Comparison of ENCODE assay signal across 14 mouse cellular contexts in genomic region chr14:55658011-55658410, GRCm38 (mm10). TPM values are rescaled to one million over a fixed set of nuclear protein-coding genes. Genes with fewer than 3 reads are reported as not detected.
A peak's percentile ranks its signal among the peaks of the same experiment; 100 is the strongest.
DNase-seq lines count a peak whose midpoint lies in the region; ATAC-seq and TF ChIP-seq lines count a peak whose summit lies in the region.
"Had no signal": no experiment of that assay in that cellular context is flagged by ENCODE, and none has a peak within 500 bp of the region (broad histone marks: within the 10 kb centered on the region; RNA-seq: fewer than 3 reads in every experiment).

No protein-coding gene starts in this region.

- H3K36me3 ChIP-seq in heart, embryonic 14.5 days (ENCODE audit: control insufficient read depth, insufficient read depth, low read length) = peaks cover 35% of the 10 kb centered on the region

- H3K27me3 ChIP-seq in heart, embryonic 14.5 days (ENCODE audit: control insufficient read depth, insufficient read depth, low read length) = no peaks in the 10 kb centered on the region
- H3K27me3 ChIP-seq: limb, embryonic 15.5 days; midbrain, embryonic 13.5 days had no signal

- peak overlapping the region; percentile 68 to 83 for H3K27ac ChIP-seq in heart, embryonic 14.5 days (replicated peaks in 1 of 2; ENCODE audit: control insufficient read depth in 1 of 2, insufficient read depth in 1 of 2, low read depth in 2 of 2, low read length in 2 of 2)
- no peak overlapping the region for H3K27ac ChIP-seq in left cerebral cortex, adult 2 months
- H3K27ac ChIP-seq: limb, embryonic 15.5 days; macrophage; midbrain, embryonic 13.5 days had no signal

- intact Hi-C loops in heart, postnatal 14 days (cut with DNase I) = loop anchor here (2.0 kb wide), 1 partner anchor 13 kb away; no protein-coding TSS in a partner anchor
- intact Hi-C loops in left cerebral cortex, adult 2 months (cut with DNase I) = no loop called here

- H3K4me1 ChIP-seq in heart, embryonic 14.5 days (ENCODE audit: control insufficient read depth in 2 of 2, insufficient read depth in 2 of 2, low read length in 2 of 2) = peaks cover 15 to 19% of the 10 kb centered on the region in 2 experiments; a peak in 3 of 4 replicates

- ATAC-seq in heart, embryonic 14.5 days (ENCODE audit: insufficient number of reproducible peaks, insufficient read depth, low FRiP score, low read depth) = no peak
- ATAC-seq: forebrain, embryonic 16.5 days; hindbrain, embryonic 16.5 days; midbrain, embryonic 13.5 days had no signal

- no peaks in the 10 kb centered on the region for H3K9me3 ChIP-seq in heart, embryonic 14.5 days (ENCODE audit: control insufficient read depth, low read length)
- H3K9me3 ChIP-seq: limb, embryonic 15.5 days; midbrain, embryonic 13.5 days had no signal

- 72% methylated on average over 5 of the region's 5 CpGs for WGBS in heart, embryonic 14.5 days

- H3K4me3 ChIP-seq in heart, embryonic 14.5 days (ENCODE audit: control insufficient read depth in 1 of 2, insufficient read depth in 1 of 2, low read depth in 1 of 2, low read length in 2 of 2) = no peak overlapping the region
- H3K4me3 ChIP-seq in left cerebral cortex, adult 2 months = no peak overlapping the region
- H3K4me3 ChIP-seq: limb, embryonic 15.5 days; midbrain, embryonic 13.5 days had no signal

- DNase-seq in heart, postnatal 14 days = no peak
- peak; percentile 88 for DNase-seq in adrenal gland, adult 2 months
- DNase-seq in adrenal gland, postnatal 25 days = peak; percentile 53
- DNase-seq in kidney, postnatal 25 days = peak; percentile 46 to 88
- DNase-seq in spleen, postnatal 14 days (ENCODE audit: low spot score in 2 of 2) = no peak
- DNase-seq in left cerebral cortex, adult 2 months (ENCODE audit: extremely low spot score in 1 of 2, low spot score in 2 of 2) = no peak
- DNase-seq: cerebellum, postnatal 14 days; lung, adult 18-20 months had no signal

- no peak overlapping the region for H3K4me2 ChIP-seq in heart, embryonic 14.5 days (ENCODE audit: low read length)
- H3K4me2 ChIP-seq: limb, embryonic 15.5 days; midbrain, embryonic 13.5 days had no signal

- no peak for TF ChIP-seq CTCF in left cerebral cortex, adult 2 months (IDR thresholded peaks at IDR 0.05)

- H3K9ac ChIP-seq in heart, embryonic 14.5 days (ENCODE audit: low read length) = no peak overlapping the region
- H3K9ac ChIP-seq: limb, embryonic 15.5 days; midbrain, embryonic 13.5 days had no signal

RNA-seq across cellular contexts. Expression of gene Mdp1, which starts 2.3 kb away (rescaled TPM):
- 99.2 and 100 TPM in 2 replicates for polyA plus RNA-seq in heart, embryonic 14.5 days (2014; fragmentation: Nextera tagmentation; extraction: Ambion mirVana)
- total RNA-seq in heart, postnatal 14 days (2021) = 10 to 100 TPM; 52.4 to 55.9 TPM
- 10 to 100 TPM; 57.9 to 58.2 TPM for total RNA-seq in adrenal gland, adult 2 months (2021)
- 13.8 and 17.9 TPM in 2 replicates for polyA plus RNA-seq in adrenal gland, adult 2 months (2012; rRNA removed)
- total RNA-seq in adrenal gland, postnatal 25 days (2021) = 73.5 and 88.6 TPM in 2 replicates
- 10 to 100 TPM; 40.6 to 41.6 TPM for total RNA-seq in left cerebral cortex, adult 2 months (2021)

RNA-seq across cellular contexts. Expression of gene Tssk4, which starts 8.0 kb away (rescaled TPM):
- 0.35 and 0.46 TPM in 2 replicates for polyA plus RNA-seq in heart, embryonic 14.5 days (2014; fragmentation: Nextera tagmentation; extraction: Ambion mirVana)
- under 1 TPM; 0.53 to 0.76 TPM for total RNA-seq in heart, postnatal 14 days (2021)
- total RNA-seq in adrenal gland, adult 2 months (2021) = 1 to 10 TPM; 1.2 to 1.5 TPM
- 0.52 and 0.59 TPM in 2 replicates for polyA plus RNA-seq in adrenal gland, adult 2 months (2012; rRNA removed)
- 2.6 and 2.9 TPM in 2 replicates for total RNA-seq in adrenal gland, postnatal 25 days (2021)
- total RNA-seq in left cerebral cortex, adult 2 months (2021) = 1 to 10 TPM in 1 of 2 experiments, under 1 TPM in 1; 0.91 to 1.2 TPM
- polyA plus RNA-seq: macrophage had no signal

RNA-seq across cellular contexts. Expression of gene Gmpr2, which starts 13.7 kb away (rescaled TPM):
- 40.6 and 40.9 TPM in 2 replicates for polyA plus RNA-seq in heart, embryonic 14.5 days (2014; fragmentation: Nextera tagmentation; extraction: Ambion mirVana)
- 10 to 100 TPM; 12.8 to 14.1 TPM for total RNA-seq in heart, postnatal 14 days (2021)
- 10 to 100 TPM; 23.1 to 28.5 TPM for total RNA-seq in adrenal gland, adult 2 months (2021)
- 10.0 and 12.4 TPM in 2 replicates for polyA plus RNA-seq in adrenal gland, adult 2 months (2012; rRNA removed)
- 28.0 and 32.2 TPM in 2 replicates for total RNA-seq in adrenal gland, postnatal 25 days (2021)
- total RNA-seq in left cerebral cortex, adult 2 months (2021) = 10 to 100 TPM; 21.1 to 23.2 TPM

RNA-seq across cellular contexts. Expression of gene Nedd8, which starts 13.9 kb away (rescaled TPM):
- 511 and 563 TPM in 2 replicates for polyA plus RNA-seq in heart, embryonic 14.5 days (2014; fragmentation: Nextera tagmentation; extraction: Ambion mirVana)
- total RNA-seq in heart, postnatal 14 days (2021) = 100 to 1,000 TPM; 254 to 257 TPM
- total RNA-seq in adrenal gland, adult 2 months (2021) = 100 to 1,000 TPM; 352 to 392 TPM
- 214 and 281 TPM in 2 replicates for polyA plus RNA-seq in adrenal gland, adult 2 months (2012; rRNA removed)
- 347 and 352 TPM in 2 replicates for total RNA-seq in adrenal gland, postnatal 25 days (2021)
- total RNA-seq in left cerebral cortex, adult 2 months (2021) = 100 to 1,000 TPM; 294 to 309 TPM

RNA-seq across cellular contexts. Expression of gene Tm9sf1, which starts 14.4 kb away (rescaled TPM):
- 86.6 and 90.0 TPM in 2 replicates for polyA plus RNA-seq in heart, embryonic 14.5 days (2014; fragmentation: Nextera tagmentation; extraction: Ambion mirVana)
- total RNA-seq in heart, postnatal 14 days (2021) = 10 to 100 TPM; 45.3 to 45.4 TPM
- 10 to 100 TPM; 76.7 to 86.1 TPM for total RNA-seq in adrenal gland, adult 2 months (2021)
- 128 and 151 TPM in 2 replicates for polyA plus RNA-seq in adrenal gland, adult 2 months (2012; rRNA removed)
- 81.1 and 98.6 TPM in 2 replicates for total RNA-seq in adrenal gland, postnatal 25 days (2021)
- 10 to 100 TPM; 37.8 to 41.0 TPM for total RNA-seq in left cerebral cortex, adult 2 months (2021)

Comparison
In these comparisons a context has a peak if more than half of its experiments do, and no peak if none do; other contexts are left out.
1. DNase-seq: peak in adrenal gland, adult 2 months (single experiment), adrenal gland, postnatal 25 days (single experiment) and kidney, postnatal 25 days (2 of 2); none in heart, postnatal 14 days (0 of 2), spleen, postnatal 14 days (0 of 2) and left cerebral cortex, adult 2 months (0 of 2).